Mouse (Mus musculus): ENCODE results near the gene Ankrd66. TPM values are rescaled to one million over a fixed set of nuclear protein-coding genes. Genes with fewer than 3 reads are reported as not detected.

Gene Ankrd66
- total RNA-seq, 2 experiments from 2014 or later: not detected

Other genes starting within 250 kb of the Ankrd66 start
- gene Adgrf5, start 183.2 kb downstream of the Ankrd66 start, total RNA-seq (2015; ENCODE audit: low replicate concordance): 0.21 and 0.38 TPM in 2 replicates
- 0.85 and 0.98 TPM in 2 replicates for gene Adgrf5, start 183.2 kb downstream of the Ankrd66 start, total RNA-seq (2017; ENCODE audit: low replicate concordance)
- not detected in 2 replicates for gene Mep1a, start 40.8 kb downstream of the Ankrd66 start, total RNA-seq (2015; ENCODE audit: low replicate concordance)
- gene Mep1a, start 40.8 kb downstream of the Ankrd66 start, total RNA-seq (2017; ENCODE audit: low replicate concordance): not detected in 2 replicates
- 11.5 and 12.1 TPM in 2 replicates for gene Pla2g7, start 24.5 kb upstream of the Ankrd66 start, total RNA-seq (2015; ENCODE audit: low replicate concordance)
- 7.0 and 7.8 TPM in 2 replicates for gene Pla2g7, start 24.5 kb upstream of the Ankrd66 start, total RNA-seq (2017; ENCODE audit: low replicate concordance)
- not detected in 2 replicates for gene Tdrd6, start 86.7 kb upstream of the Ankrd66 start, total RNA-seq (2015; ENCODE audit: low replicate concordance)
- not detected in 2 replicates for gene Tdrd6, start 86.7 kb upstream of the Ankrd66 start, total RNA-seq (2017; ENCODE audit: low replicate concordance)
- gene Slc25a27, start 123.6 kb upstream of the Ankrd66 start, total RNA-seq (2015; ENCODE audit: low replicate concordance): 0.42 TPM in 1 of 2 replicates, not detected in the other
- 0.42 and 1.3 TPM in 2 replicates for gene Slc25a27, start 123.6 kb upstream of the Ankrd66 start, total RNA-seq (2017; ENCODE audit: low replicate concordance)
- gene Cyp39a1, start 123.8 kb upstream of the Ankrd66 start, total RNA-seq (2015; ENCODE audit: low replicate concordance): 0.63 TPM in 1 of 2 replicates, not detected in the other
- gene Cyp39a1, start 123.8 kb upstream of the Ankrd66 start, total RNA-seq (2017; ENCODE audit: low replicate concordance): 0.17 and 1.5 TPM in 2 replicates

Measured in erythroblast, adult 5-6 weeks (primary cell).